Mouse (Mus musculus): ENCODE data around the gene Chst5.
A peak's percentile ranks its signal among the peaks of the same experiment; 100 is the strongest.

The Chst5 gene

DNA sequence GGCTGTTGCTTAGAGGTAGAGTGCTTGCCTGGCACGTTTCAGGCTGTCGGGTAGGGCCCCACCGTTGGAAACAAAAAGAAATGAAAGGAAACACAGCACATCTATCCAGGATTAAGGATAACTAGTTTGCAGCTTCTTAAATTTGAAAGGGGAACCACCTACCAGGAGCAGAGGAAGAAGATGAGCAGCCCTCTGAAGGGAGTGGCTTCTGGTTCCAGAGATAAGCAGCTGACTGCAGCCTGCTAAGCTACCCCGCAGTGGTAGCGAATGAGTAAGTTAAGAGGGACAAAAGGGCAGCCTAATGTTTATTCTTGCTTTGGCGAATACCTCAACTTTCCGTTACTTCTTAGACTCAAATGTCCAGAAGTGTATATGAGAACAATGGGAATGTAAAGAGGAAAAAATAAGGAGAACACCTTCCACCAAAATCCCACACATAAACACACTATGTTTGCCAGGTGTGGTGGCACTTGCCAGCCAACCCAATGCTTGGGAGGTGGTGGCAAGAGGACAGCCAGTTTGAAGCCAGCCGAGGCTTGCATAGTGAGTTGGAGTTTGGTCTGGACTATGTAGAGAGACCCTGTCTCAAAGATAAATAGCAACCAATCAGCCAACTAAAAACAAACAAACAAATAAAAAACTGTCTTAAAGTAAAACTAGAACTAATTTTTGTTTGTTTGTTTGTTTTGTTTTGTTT lies 19.5 kb upstream of the Chst5 start:
- DNase-seq (ENCODE audit: low read depth, low spot score), result no peak

DNA sequence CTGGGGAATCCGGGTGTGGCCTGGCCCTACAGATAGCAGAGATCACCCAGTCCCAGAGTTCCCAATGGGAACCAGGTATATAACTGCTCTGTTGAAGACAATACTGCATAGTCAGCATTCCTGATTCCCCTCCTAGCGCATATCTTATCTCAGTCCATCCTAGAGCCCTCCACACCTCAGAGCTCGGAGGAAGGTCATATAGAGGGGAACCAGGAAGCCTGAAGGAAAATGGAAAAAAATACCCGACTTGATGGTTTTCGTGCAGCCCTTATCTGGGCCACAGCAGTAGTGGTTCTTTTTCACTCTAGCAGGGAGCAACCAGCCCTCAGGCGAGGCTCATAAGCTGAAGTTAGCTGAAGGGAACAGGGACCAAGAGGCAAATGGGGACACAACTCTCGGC lies 14.7 kb upstream of the Chst5 start:
- DNase-seq (ENCODE audit: low read depth, low spot score), result no peak

GRCm38 (mm10) chr8:111923383-111923804 lies 13.1 kb upstream of the Chst5 start:
- DNase-seq (ENCODE audit: low read depth, low spot score), result peak; percentile 62

GRCm38 (mm10) chr8:111920971-111921370 lies 10.7 kb upstream of the Chst5 start:
- no peak for DNase-seq (ENCODE audit: low read depth, low spot score)

- peak; percentile 33 for DNase-seq (ENCODE audit: low read depth, low spot score)
Measured at GRCm38 (mm10) chr8:111919663-111920062, 9.4 kb upstream of the Chst5 start.

- DNase-seq (ENCODE audit: low read depth, low spot score), result no peak
Measured at GRCm38 (mm10) chr8:111912860-111913432, 2.7 kb upstream of the Chst5 start.

DNA sequence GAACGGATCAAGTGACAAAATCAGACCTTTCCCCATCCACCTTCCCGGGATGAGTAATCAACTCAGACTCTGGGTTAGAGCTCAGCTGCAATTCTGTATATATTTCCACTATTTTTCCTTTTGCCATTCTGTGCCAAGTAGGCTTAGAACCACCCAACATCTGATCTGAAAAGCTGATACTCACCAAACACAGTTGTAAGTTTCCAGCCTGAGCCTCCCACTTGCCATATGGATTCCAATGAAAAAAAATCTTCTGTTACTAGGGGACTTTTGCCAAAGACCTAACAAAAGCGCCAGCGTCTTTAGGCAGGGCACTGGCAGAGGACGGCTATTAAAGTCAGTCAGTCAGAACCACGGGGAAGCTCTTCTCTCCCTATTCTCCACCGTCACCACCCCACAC lies 1.3 kb upstream of the Chst5 start:
- no peak for DNase-seq (ENCODE audit: low read depth, low spot score)

DNA sequence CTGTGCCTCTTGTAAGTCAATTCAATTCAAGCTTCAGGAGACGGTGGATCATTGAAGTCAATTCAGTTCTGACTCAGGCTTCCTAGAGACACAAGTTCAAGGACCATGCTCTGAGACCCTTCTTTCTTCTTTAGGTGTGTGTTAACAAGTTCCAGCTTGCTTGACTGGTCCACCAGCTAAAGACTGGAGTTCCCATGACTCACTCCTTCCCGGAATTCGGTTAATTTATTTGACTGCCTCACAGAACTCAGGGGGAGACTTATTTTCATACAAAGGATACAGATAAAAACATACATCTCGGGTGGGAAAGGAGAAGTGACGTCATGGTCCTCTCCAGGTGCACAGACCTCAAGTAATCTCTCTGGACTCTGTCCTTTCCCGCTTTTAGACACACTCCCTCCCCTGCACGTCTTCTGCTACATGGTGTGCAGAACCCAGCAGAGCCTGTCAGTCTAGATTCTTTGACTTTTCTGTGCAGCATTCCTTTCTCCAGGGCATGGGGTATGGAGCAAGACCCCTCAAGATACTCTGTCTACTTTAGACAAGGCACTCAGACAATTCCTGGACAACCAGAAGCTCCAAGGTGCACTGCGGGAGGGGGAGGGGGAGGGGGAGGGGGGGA lies 4.6 kb downstream of the Chst5 start:
- no peak for DNase-seq (ENCODE audit: low read depth, low spot score)

DNA sequence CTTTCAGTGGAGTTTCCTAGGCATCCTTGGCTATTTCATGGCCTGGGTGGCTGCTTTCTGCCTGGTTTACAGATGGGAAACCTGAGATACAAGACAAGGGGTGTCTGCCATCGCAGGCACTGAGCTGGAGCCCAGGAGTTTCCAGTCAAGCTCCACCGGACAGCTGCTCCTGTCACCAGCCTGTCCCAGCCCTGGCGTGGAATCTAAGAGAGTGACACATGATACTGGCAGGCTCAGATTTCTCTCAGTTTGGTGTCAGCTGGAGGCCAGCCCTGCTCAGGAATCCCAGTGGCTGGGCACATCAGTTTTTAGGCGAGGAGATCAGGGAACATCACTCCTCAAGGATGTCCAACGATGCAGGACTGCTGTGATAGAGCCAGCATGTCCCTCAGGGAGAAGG lies 8.2 kb downstream of the Chst5 start:
- no peak for DNase-seq (ENCODE audit: low read depth, low spot score)

DNA sequence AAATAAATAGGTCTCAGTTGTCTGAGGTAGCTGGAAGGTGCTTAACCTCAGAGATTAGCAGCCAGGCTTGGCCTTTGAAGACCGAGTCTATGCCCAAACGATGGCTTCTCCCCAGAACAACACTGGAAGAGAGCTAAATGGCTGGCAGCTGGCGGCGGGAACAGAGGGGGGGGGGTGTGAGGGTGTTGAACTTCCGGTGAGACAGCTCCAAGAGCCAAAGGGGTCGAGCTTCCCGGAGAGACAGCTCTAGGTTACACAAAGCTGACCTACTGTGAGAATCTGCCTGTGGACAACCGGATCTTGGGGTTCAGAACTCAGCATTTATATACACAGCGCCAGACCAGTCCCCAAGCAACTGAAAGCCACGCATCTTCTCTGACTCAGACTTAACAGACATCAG lies 11.7 kb downstream of the Chst5 start:
- no peak for DNase-seq (ENCODE audit: low read depth, low spot score)

DNA sequence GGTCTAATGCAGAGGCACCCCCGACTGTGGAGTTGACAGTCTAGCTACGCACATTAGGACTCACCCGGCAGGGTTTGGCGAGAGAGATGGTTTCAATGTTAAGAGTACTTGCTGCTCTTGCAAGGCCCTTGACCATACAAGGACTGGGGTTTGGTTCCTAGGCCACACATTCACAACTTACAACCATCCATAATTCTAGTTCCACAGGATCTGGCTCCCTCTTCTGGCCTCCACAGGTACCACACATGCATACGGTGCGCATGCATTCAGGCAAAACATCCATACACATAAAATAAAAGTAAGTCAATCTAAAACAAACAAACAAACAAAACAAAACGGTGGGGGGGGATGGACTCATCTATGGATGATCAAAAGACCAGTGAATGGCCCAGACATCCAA lies 15.3 kb downstream of the Chst5 start:
- no peak for DNase-seq (ENCODE audit: low read depth, low spot score)

DNA sequence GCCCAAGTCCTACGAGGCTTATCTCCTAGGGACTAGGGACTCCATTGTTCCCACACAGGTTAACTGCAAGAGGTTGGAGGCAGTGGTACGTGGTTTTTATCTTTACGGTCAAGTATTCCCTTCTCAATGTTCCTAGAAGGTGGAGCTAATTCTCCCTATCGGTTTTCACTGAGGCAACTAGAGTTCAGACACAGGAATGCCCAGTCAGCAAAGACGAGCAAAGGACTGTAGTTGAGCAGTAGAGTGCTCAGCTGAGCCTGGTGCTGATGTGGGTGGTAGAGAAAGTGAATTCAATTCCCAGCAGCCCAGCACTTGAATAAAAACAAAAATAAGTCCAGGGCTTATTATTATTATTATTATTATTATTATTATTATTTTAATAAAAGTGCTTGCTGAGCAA lies 17.6 kb downstream of the Chst5 start:
- no peak for DNase-seq (ENCODE audit: low read depth, low spot score)

GRCm38 (mm10) chr8:111891983-111892382 lies 18.3 kb downstream of the Chst5 start:
- DNase-seq (ENCODE audit: low read depth, low spot score), result no peak

DNA sequence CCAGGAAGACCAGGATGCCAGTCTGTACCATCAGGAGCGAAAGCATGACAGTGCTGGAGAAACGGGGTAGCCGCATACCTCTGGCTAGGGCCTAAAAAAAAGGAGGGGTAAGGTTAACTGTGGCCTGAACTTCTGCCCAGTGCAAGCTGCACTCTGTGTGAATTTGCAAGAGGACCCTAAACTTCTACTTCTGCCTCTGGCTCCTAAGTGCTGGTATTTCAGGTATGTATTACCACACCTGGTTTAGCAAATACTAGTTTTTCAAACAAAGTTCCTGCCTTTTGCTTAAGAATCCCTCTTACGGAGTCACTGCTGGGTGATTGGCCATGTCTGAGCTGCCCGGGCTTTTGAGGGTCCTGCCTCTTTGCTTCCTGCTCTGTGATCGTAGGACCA lies 19.3 kb downstream of the Chst5 start:
- DNase-seq (ENCODE audit: low read depth, low spot score), result no peak

- no peak for DNase-seq (ENCODE audit: low read depth, low spot score)
Measured at GRCm38 (mm10) chr8:111889931-111890910, 20.0 kb downstream of the Chst5 start.

- DNase-seq (ENCODE audit: low read depth, low spot score), result no peak
Measured at GRCm38 (mm10) chr8:111888091-111888650, 22.1 kb downstream of the Chst5 start.

DNA sequence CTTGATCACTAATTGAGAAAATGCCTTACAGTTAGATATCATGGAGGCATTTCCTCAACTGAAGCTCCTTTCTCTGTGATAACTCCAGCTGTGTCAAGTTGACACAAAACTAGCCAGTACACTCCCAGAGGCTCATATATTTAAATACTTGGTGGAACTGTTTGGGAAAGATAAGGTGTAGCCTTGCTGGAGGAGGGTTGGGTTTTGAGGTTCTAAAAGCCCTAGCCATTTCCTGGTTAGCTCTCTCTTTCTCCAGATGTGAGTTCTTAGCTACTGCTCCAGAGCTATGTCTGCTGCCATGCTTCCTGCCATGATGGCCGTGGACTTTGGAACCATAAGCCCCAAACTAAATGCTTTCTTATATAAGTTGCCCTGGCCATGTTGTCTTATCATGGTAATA lies 22.8 kb downstream of the Chst5 start:
- DNase-seq (ENCODE audit: low read depth, low spot score), result no peak

- no peak for DNase-seq (ENCODE audit: low read depth, low spot score)
Measured at GRCm38 (mm10) chr8:111883615-111884014, 26.6 kb downstream of the Chst5 start.

- peak; percentile 49 for DNase-seq (ENCODE audit: low read depth, low spot score)
Measured at GRCm38 (mm10) chr8:111881591-111881990, 28.7 kb downstream of the Chst5 start.

- DNase-seq (ENCODE audit: low read depth, low spot score), result peak; percentile 61
Measured at GRCm38 (mm10) chr8:111877711-111878110, 32.5 kb downstream of the Chst5 start.

DNA sequence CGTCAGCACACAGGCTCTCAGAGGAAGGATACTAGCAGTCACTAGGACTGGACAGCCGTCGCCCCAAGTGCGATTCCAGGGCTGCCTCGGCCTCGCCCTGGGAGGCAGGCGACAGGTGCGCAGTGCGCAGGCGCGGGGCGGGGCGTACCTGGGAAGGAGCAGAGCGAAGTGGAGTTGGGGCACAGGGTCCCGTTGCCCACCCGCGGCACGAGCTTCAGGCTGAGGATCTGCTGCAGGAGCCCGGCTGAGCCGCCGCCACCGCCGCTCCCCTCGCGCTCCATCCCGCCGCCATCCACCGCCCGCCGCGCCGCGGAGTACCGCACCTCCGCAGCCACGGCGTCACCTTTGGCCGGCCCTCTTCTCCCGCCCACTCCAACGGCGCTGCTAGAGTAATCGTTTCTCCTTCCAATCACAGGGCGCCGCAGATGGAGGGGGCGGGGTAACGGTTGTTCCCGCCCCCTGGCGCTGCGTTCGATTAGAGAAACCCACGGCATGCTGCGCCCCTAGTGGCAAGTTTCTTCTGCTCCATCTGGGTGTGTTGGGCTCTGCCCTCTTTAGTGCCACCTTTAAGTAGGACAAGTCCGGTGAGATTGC lies 33.8 kb downstream of the Chst5 start, which contains the start of gene Tmem170:
Tmem170 (minus strand) TSS at position 396 of the 594 bp plus-strand sequence.
- DNase-seq (ENCODE audit: low read depth, low spot score), result peak; percentile 99

Measured in CD4-positive helper T cell, adult 2 months (primary cell).